Comparison of ENCODE assay signal across 8 mouse cellular contexts in genomic region chr4:136284891-136285290, GRCm38 (mm10). TPM values are rescaled to one million over a fixed set of nuclear protein-coding genes. Genes with fewer than 3 reads are reported as not detected.
DNase-seq lines count a peak whose midpoint lies in the region; ATAC-seq and TF ChIP-seq lines count a peak whose summit lies in the region.

No protein-coding gene starts in this region.

- no peak for TF ChIP-seq POLR2A in cerebellum, adult 2 months (IDR thresholded peaks at IDR 0.05; ENCODE audit: borderline replicate concordance, insufficient read depth, low read length)

- no peak for ATAC-seq in heart, embryonic 14.5 days (ENCODE audit: insufficient number of reproducible peaks, insufficient read depth, low FRiP score, low read depth)
- ATAC-seq in liver, embryonic 11.5 days (replicated peaks; ENCODE audit: low FRiP score): no peak
- ATAC-seq in neural tube, embryonic 14.5 days (ENCODE audit: low read depth): no peak; the same call in 1 of the 2 replicates

- H3K4me2 ChIP-seq in heart, embryonic 14.5 days (ENCODE audit: low read length): peak overlapping the region; percentile 94
- peak overlapping the region; percentile 79 for H3K4me2 ChIP-seq in liver, embryonic 11.5 days
- H3K4me2 ChIP-seq in neural tube, embryonic 14.5 days (ENCODE audit: low read depth, low read length): peak overlapping the region; percentile 65

- peaks cover 3% of the 10 kb centered on the region; the same call in 1 of the 2 replicates for H3K4me1 ChIP-seq in cerebellum, adult 2 months (ENCODE audit: control insufficient read depth, insufficient read depth, low read length)
- peaks cover 18 to 35% of the 10 kb centered on the region in 2 experiments for H3K4me1 ChIP-seq in heart, embryonic 14.5 days (ENCODE audit: control insufficient read depth in 2 of 2, insufficient read depth in 2 of 2, low read length in 2 of 2)
- H3K4me1 ChIP-seq in liver, embryonic 11.5 days (replicated peaks; ENCODE audit: control insufficient read depth, insufficient read depth, low read length): peaks cover 6% of the 10 kb centered on the region
- H3K4me1 ChIP-seq in neural tube, embryonic 14.5 days (ENCODE audit: control insufficient read depth, insufficient read depth, low read length): peaks cover 26% of the 10 kb centered on the region

- peaks cover 31% of the 10 kb centered on the region for H3K36me3 ChIP-seq in heart, embryonic 14.5 days (ENCODE audit: control insufficient read depth, insufficient read depth, low read length)
- H3K36me3 ChIP-seq in liver, embryonic 11.5 days (ENCODE audit: control insufficient read depth, insufficient read depth, low read length): peaks cover 22% of the 10 kb centered on the region
- H3K36me3 ChIP-seq in neural tube, embryonic 14.5 days (ENCODE audit: control insufficient read depth, insufficient read depth, low read length): peaks cover 20% of the 10 kb centered on the region; the same call in 1 of the 2 replicates

- H3K9ac ChIP-seq in heart, embryonic 14.5 days (ENCODE audit: low read length): peak overlapping the region; percentile 85
- H3K9ac ChIP-seq in liver, embryonic 11.5 days (ENCODE audit: low read depth, low read length): peak overlapping the region; percentile 72
- H3K9ac ChIP-seq in neural tube, embryonic 14.5 days (replicated peaks; ENCODE audit: low read depth, low read length): peak overlapping the region; percentile 62

- WGBS in cerebellum, adult 2 months: 3% methylated on average over 6 of the region's 6 CpGs
- 9% methylated on average over 6 of the region's 6 CpGs for WGBS in heart, embryonic 14.5 days
- WGBS in liver, embryonic 11.5 days: 44% methylated on average over 6 of the region's 6 CpGs
- 24% methylated on average over 6 of the region's 6 CpGs for WGBS in neural tube, embryonic 14.5 days

- H3K27me3 ChIP-seq in cerebellum, adult 2 months (ENCODE audit: control insufficient read depth, insufficient read depth, low read length): no peaks in the 10 kb centered on the region
- H3K27me3 ChIP-seq in heart, embryonic 14.5 days (ENCODE audit: control insufficient read depth, insufficient read depth, low read length): no peaks in the 10 kb centered on the region
- H3K27me3 ChIP-seq in liver, embryonic 11.5 days (replicated peaks; ENCODE audit: control insufficient read depth, insufficient read depth, low read length): peaks cover under 1% of the 10 kb centered on the region; the same call in 1 of the 2 replicates
- peaks cover 7% of the 10 kb centered on the region for H3K27me3 ChIP-seq in neural tube, embryonic 14.5 days (ENCODE audit: control insufficient read depth, insufficient read depth, low read length)

- H3K27ac ChIP-seq in cerebellum, adult 2 months (ENCODE audit: insufficient read depth, low read length): peak overlapping the region; percentile 72
- peak overlapping the region; percentile 95 to 99 for H3K27ac ChIP-seq in heart, embryonic 14.5 days (replicated peaks in 1 of 2; ENCODE audit: control insufficient read depth in 1 of 2, insufficient read depth in 1 of 2, low read depth in 2 of 2, low read length in 2 of 2)
- H3K27ac ChIP-seq in liver, embryonic 11.5 days (ENCODE audit: low read depth, low read length): no peak overlapping the region
- peak overlapping the region; percentile 88 for H3K27ac ChIP-seq in neural tube, embryonic 14.5 days (ENCODE audit: low read depth, low read length)

- peak overlapping the region; percentile 92 for H3K4me3 ChIP-seq in cerebellum, adult 2 months (replicated peaks; ENCODE audit: insufficient read depth, low read depth, low read length)
- peak overlapping the region; percentile 61 to 78 for H3K4me3 ChIP-seq in heart, embryonic 14.5 days (ENCODE audit: control insufficient read depth in 1 of 2, insufficient read depth in 1 of 2, low read depth in 1 of 2, low read length in 2 of 2)
- H3K4me3 ChIP-seq in liver, embryonic 11.5 days (ENCODE audit: low read depth, low read length): peak overlapping the region; percentile 60
- H3K4me3 ChIP-seq in neural tube, embryonic 14.5 days (ENCODE audit: low read depth, low read length): peak overlapping the region; percentile 55

- DNase-seq in layer of hippocampus, adult 11-12 months (ENCODE audit: low spot score): peak; percentile 29
- no peak for DNase-seq in layer of hippocampus, postnatal 36 days
- DNase-seq in cerebellum, adult 2 months: peak in 1 of 2 experiments; percentile 61
- no peak for DNase-seq in liver, embryonic 11.5 days (ENCODE audit: low spot score)
- DNase-seq in urinary bladder, postnatal 25 days (ENCODE audit: low spot score): no peak
- DNase-seq in thymus, postnatal 36 days: no peak

- no peak for TF ChIP-seq CTCF in cerebellum, adult 2 months (IDR thresholded peaks at IDR 0.05; ENCODE audit: borderline replicate concordance, insufficient read depth, low read depth, low read length)

- H3K9me3 ChIP-seq in heart, embryonic 14.5 days (ENCODE audit: control insufficient read depth, low read length): peaks cover 4% of the 10 kb centered on the region; the same call in 1 of the 2 replicates
- peaks cover 3% of the 10 kb centered on the region; the same call in 1 of the 2 replicates for H3K9me3 ChIP-seq in liver, embryonic 11.5 days (ENCODE audit: control insufficient read depth, low read length)
- H3K9me3 ChIP-seq in neural tube, embryonic 14.5 days (ENCODE audit: control insufficient read depth, low read length): no peaks in the 10 kb centered on the region

RNA-seq across cellular contexts. Expression of gene Zfp46, which starts 0.4 kb away (rescaled TPM):
- 10 to 100 TPM; 37.7 to 43.1 TPM for total RNA-seq in layer of hippocampus, postnatal 36 days (2021)
- 26.3 and 29.8 TPM in 2 replicates for polyA plus RNA-seq in cerebellum, adult 2 months (2012; rRNA removed)
- 23.1 and 27.6 TPM in 2 replicates for polyA plus RNA-seq in heart, embryonic 14.5 days (2014; fragmentation: Nextera tagmentation; extraction: Ambion mirVana)
- 10.5 and 11.9 TPM in 2 replicates for polyA plus RNA-seq in liver, embryonic 11.5 days (2014; fragmentation: Nextera tagmentation; extraction: Ambion mirVana)
- 51.3 and 51.8 TPM in 2 replicates for polyA plus RNA-seq in neural tube, embryonic 14.5 days (2014; fragmentation: Nextera tagmentation; extraction: Ambion mirVana)

RNA-seq across cellular contexts. Expression of gene Hnrnpr, which starts 25.9 kb away (rescaled TPM):
- 10 to 100 TPM; 88.7 TPM for total RNA-seq in layer of hippocampus, postnatal 36 days (2021)
- 54.8 and 57.8 TPM in 2 replicates for polyA plus RNA-seq in cerebellum, adult 2 months (2012; rRNA removed)
- 85.3 and 88.8 TPM in 2 replicates for polyA plus RNA-seq in heart, embryonic 14.5 days (2014; fragmentation: Nextera tagmentation; extraction: Ambion mirVana)
- 99.3 and 101 TPM in 2 replicates for polyA plus RNA-seq in liver, embryonic 11.5 days (2014; fragmentation: Nextera tagmentation; extraction: Ambion mirVana)
- 167 and 173 TPM in 2 replicates for polyA plus RNA-seq in neural tube, embryonic 14.5 days (2014; fragmentation: Nextera tagmentation; extraction: Ambion mirVana)

RNA-seq across cellular contexts. Expression of gene Tcea3, which starts 37.4 kb away (rescaled TPM):
- total RNA-seq in layer of hippocampus, postnatal 36 days (2021): under 1 TPM; 0.27 to 0.30 TPM
- 1.2 and 1.6 TPM in 2 replicates for polyA plus RNA-seq in cerebellum, adult 2 months (2012; rRNA removed)
- polyA plus RNA-seq in heart, embryonic 14.5 days (2014; fragmentation: Nextera tagmentation; extraction: Ambion mirVana): 64.7 and 74.6 TPM in 2 replicates
- 16.4 and 17.3 TPM in 2 replicates for polyA plus RNA-seq in liver, embryonic 11.5 days (2014; fragmentation: Nextera tagmentation; extraction: Ambion mirVana)
- polyA plus RNA-seq in neural tube, embryonic 14.5 days (2014; fragmentation: Nextera tagmentation; extraction: Ambion mirVana): 0.71 and 1.7 TPM in 2 replicates
